Mouse (Mus musculus) MEL (cell line): ENCODE measurements around the gene Slc36a3. TPM values are rescaled to one million over a fixed set of nuclear protein-coding genes. Genes with fewer than 3 reads are reported as not detected.

ENCODE experiments used
- DNase-seq: peaks from one replicate; pipeline ENCODE4 v3.0.0; 2011; ENCODE audit warnings: low read depth, low spot score
- H3K27ac ChIP-seq: 2 replicates; pipeline ENCODE4 v1.5.1; 2012; ENCODE audit warnings: low read depth, mild to moderate bottlenecking, control low read depth, low read length, moderate library complexity; ENCODE audit not compliant: control insufficient read depth
- H3K27me3 ChIP-seq, 2 experiments: fragments of 150-350 bp in 1 of 2; sonication (generic) in 1 of 2; 2 replicates each; pipeline ENCODE4 v1.6.1; 2012; ENCODE audit warnings: low read length in 2 of 2, mild to moderate bottlenecking in 2 of 2, improper control_type of control experiment in 1 of 2, moderate library complexity in 1 of 2; ENCODE audit not compliant: insufficient read depth in 2 of 2, control insufficient read depth in 1 of 2
- H3K36me3 ChIP-seq, 2 experiments: 2 replicates each; pipeline ENCODE4 v1.6.1; 2012 to 2014; ENCODE audit warnings: low read length in 2 of 2, improper control_type of control experiment in 1 of 2, inconsistent platforms in 1 of 2, mild to moderate bottlenecking in 1 of 2; ENCODE audit not compliant: insufficient read depth in 2 of 2, control insufficient read depth in 1 of 2
- H3K4me1 ChIP-seq, 2 experiments: fragments of 150-350 bp in 1 of 2; sonication (generic) in 1 of 2; 2 replicates each; pipeline ENCODE4 v1.6.1; 2012; ENCODE audit warnings: low read length in 2 of 2, improper control_type of control experiment in 1 of 2, mild to moderate bottlenecking in 1 of 2; ENCODE audit not compliant: insufficient read depth in 2 of 2, control insufficient read depth in 1 of 2
- H3K4me3 ChIP-seq, 2 experiments: fragments of 150-350 bp in 1 of 2; sonication (generic) in 1 of 2; 2 replicates each; pipeline ENCODE4 v1.5.1; 2012; ENCODE audit warnings: low read depth in 2 of 2, low read length in 2 of 2, mild to moderate bottlenecking in 2 of 2, moderate library complexity in 2 of 2, control low read depth in 1 of 2, improper control_type of control experiment in 1 of 2; ENCODE audit not compliant: control insufficient read depth in 1 of 2, insufficient read depth in 1 of 2
- H3K79me2 ChIP-seq: 2 replicates; pipeline ENCODE4 v1.6.1; 2012; ENCODE audit warnings: mild to moderate bottlenecking, low read length, moderate library complexity; ENCODE audit not compliant: control insufficient read depth, poor library complexity, insufficient read depth
- H3K9ac ChIP-seq: 2 replicates; pipeline ENCODE4 v1.6.1; 2012; ENCODE audit warnings: low read depth, mild to moderate bottlenecking, control low read depth, low read length, moderate library complexity; ENCODE audit not compliant: control insufficient read depth, poor library complexity, severe bottlenecking
- H3K9me3 ChIP-seq: fragments of 150-350 bp; sonication (generic); replicated peaks from 2 replicates; pipeline ENCODE4 v1.6.1; 2012; ENCODE audit warnings: mild to moderate bottlenecking, low read length, improper control_type of control experiment, moderate library complexity; ENCODE audit not compliant: insufficient read depth
- BHLHE40 ChIP-seq: IDR thresholded peaks from 2 replicates; pipeline ENCODE4 v1.6.1; 2012; ENCODE audit warnings: low read depth, mild to moderate bottlenecking, inconsistent platforms, low read length, improper control_type of control experiment, borderline replicate concordance
- CHD2 ChIP-seq: IDR thresholded peaks from 2 replicates; pipeline ENCODE4 v1.6.1; 2011; ENCODE audit warnings: low read length, improper control_type of control experiment
- CTCF ChIP-seq, 3 experiments: IDR thresholded peaks in 2 of 3; conservative IDR thresholded peaks in 1 of 3; 2 replicates each; pipeline ENCODE4 v1.5.1; 2011 to 2012; ENCODE audit warnings: low read length in 3 of 3, low read depth in 2 of 3, mild to moderate bottlenecking in 2 of 3, improper control_type of control experiment in 1 of 3, inconsistent platforms in 1 of 3, mixed read lengths in 1 of 3, moderate library complexity in 1 of 3; ENCODE audit not compliant: control insufficient read depth in 1 of 3, insufficient read depth in 1 of 3, poor library complexity in 1 of 3, severe bottlenecking in 1 of 3
- EP300 ChIP-seq, 2 experiments: IDR thresholded peaks; 2 replicates each; pipeline ENCODE4 v1.6.1; 2011; ENCODE audit warnings: improper control_type of control experiment in 2 of 2, low read length in 2 of 2, low read depth in 1 of 2, mild to moderate bottlenecking in 1 of 2
- GABPA ChIP-seq: IDR thresholded peaks from 2 replicates; pipeline ENCODE4 v1.6.1; 2012; ENCODE audit warnings: low read depth, mild to moderate bottlenecking, inconsistent platforms, low read length, improper control_type of control experiment, moderate library complexity
- GATA1 ChIP-seq: IDR thresholded peaks from 2 replicates; pipeline ENCODE4 v1.6.1; 2011; ENCODE audit warnings: low read depth, low read length, improper control_type of control experiment
- HCFC1 ChIP-seq: IDR thresholded peaks from 2 replicates; pipeline ENCODE4 v1.6.1; 2012; ENCODE audit warnings: low read depth, mild to moderate bottlenecking, inconsistent platforms, low read length, improper control_type of control experiment, moderate library complexity
- KAT2A ChIP-seq: conservative IDR thresholded peaks from 2 replicates; pipeline ENCODE4 v1.6.1; 2012; ENCODE audit warnings: low read depth, low read length, improper control_type of control experiment, inconsistent platforms
- MEF2A ChIP-seq: IDR thresholded peaks from 2 replicates; pipeline ENCODE4 v1.6.1; 2014; ENCODE audit warnings: low read depth, mild to moderate bottlenecking, inconsistent platforms, low read length, improper control_type of control experiment; ENCODE audit not compliant: poor library complexity, insufficient replicate concordance, severe bottlenecking; ENCODE audit errors: extremely low read depth
- MXI1 ChIP-seq: IDR thresholded peaks from 2 replicates; pipeline ENCODE4 v1.6.1; 2011; ENCODE audit warnings: mild to moderate bottlenecking, low read depth, low read length, improper control_type of control experiment
- MYB ChIP-seq: IDR thresholded peaks from 2 replicates; pipeline ENCODE4 v1.6.1; 2011; ENCODE audit warnings: mild to moderate bottlenecking, low read depth, low read length, improper control_type of control experiment
- MYC ChIP-seq: IDR thresholded peaks from 2 replicates; pipeline ENCODE4 v1.6.1; 2011; ENCODE audit warnings: low read depth, mild to moderate bottlenecking, low read length, improper control_type of control experiment, moderate library complexity
- NELFE ChIP-seq: IDR thresholded peaks from 2 replicates; pipeline ENCODE4 v1.6.1; 2011; ENCODE audit warnings: low read depth, low read length, improper control_type of control experiment
- NRF1 ChIP-seq: IDR thresholded peaks from 2 replicates; pipeline ENCODE4 v1.6.1; 2014; ENCODE audit warnings: low read depth, mild to moderate bottlenecking, inconsistent platforms, low read length, improper control_type of control experiment, moderate library complexity; ENCODE audit not compliant: poor library complexity, insufficient read depth, severe bottlenecking
- POLR2AphosphoS5 ChIP-seq: IDR thresholded peaks from 2 replicates; pipeline ENCODE4 v1.6.1; 2012; ENCODE audit warnings: low read depth, borderline replicate concordance, mild to moderate bottlenecking, inconsistent platforms, low read length, moderate library complexity, mixed read lengths
- RAD21 ChIP-seq: IDR thresholded peaks from 2 replicates; pipeline ENCODE4 v1.6.1; 2011; ENCODE audit warnings: mild to moderate bottlenecking, low read depth, low read length, improper control_type of control experiment
- SIN3A ChIP-seq: IDR thresholded peaks from 2 replicates; pipeline ENCODE4 v1.6.1; 2012; ENCODE audit warnings: low read length, improper control_type of control experiment, inconsistent platforms
- SMC3 ChIP-seq: IDR thresholded peaks from 2 replicates; pipeline ENCODE4 v1.6.1; 2011; ENCODE audit warnings: low read depth, low read length, improper control_type of control experiment
- TAL1 ChIP-seq: IDR thresholded peaks from 2 replicates; pipeline ENCODE4 v1.6.1; 2012; ENCODE audit warnings: mild to moderate bottlenecking, inconsistent platforms, low read length, moderate library complexity, mixed read lengths
- TBP ChIP-seq: IDR thresholded peaks from 2 replicates; pipeline ENCODE4 v1.8.0; 2011; ENCODE audit warnings: low read depth, low read length, improper control_type of control experiment
- UBTF ChIP-seq: IDR thresholded peaks from 2 replicates; pipeline ENCODE4 v1.6.1; 2012; ENCODE audit warnings: low read depth, mild to moderate bottlenecking, inconsistent platforms, low read length, improper control_type of control experiment, moderate library complexity, borderline replicate concordance; ENCODE audit not compliant: insufficient read depth
- USF1 ChIP-seq: IDR thresholded peaks from 2 replicates; pipeline ENCODE4 v1.6.1; 2014; ENCODE audit warnings: low read depth, mild to moderate bottlenecking, inconsistent platforms, low read length, improper control_type of control experiment, moderate library complexity
- USF2 ChIP-seq, 2 experiments: IDR thresholded peaks; 2 replicates each; pipeline ENCODE4 v1.6.1; 2011 to 2012; ENCODE audit warnings: improper control_type of control experiment in 2 of 2, low read length in 2 of 2, borderline replicate concordance in 1 of 2, inconsistent platforms in 1 of 2, low read depth in 1 of 2, mild to moderate bottlenecking in 1 of 2; ENCODE audit not compliant: insufficient read depth in 1 of 2
- ZC3H11A ChIP-seq: IDR thresholded peaks from 2 replicates; pipeline ENCODE4 v1.6.1; 2012; ENCODE audit warnings: low read depth, mild to moderate bottlenecking, inconsistent platforms, low read length, improper control_type of control experiment
- ZNF384 ChIP-seq: IDR thresholded peaks from 2 replicates; pipeline ENCODE4 v1.6.1; 2012; ENCODE audit warnings: low read depth, mild to moderate bottlenecking, inconsistent platforms, low read length, improper control_type of control experiment
- polyA plus RNA-seq, 2 experiments: library from polyadenylated mRNA; stranded (reverse) in 1 of 2; unstranded in 1 of 2; fragments of >175 nt in 1 of 2; fragments of >200 nt in 1 of 2; gene quantifications; 2 replicates each; pipeline versions ENCODE4 v1.2.1 to v1.2.4; 2012; ENCODE audit warnings: low replicate concordance in 2 of 2, low read depth in 1 of 2; ENCODE audit not compliant: insufficient read length in 2 of 2, insufficient read depth in 1 of 2, missing spikeins in 1 of 2
- total RNA-seq: library from RNA; depleted of rRNA; stranded (reverse); fragments of 300-350 nt; gene quantifications from 2 replicates; pipeline ENCODE4 v1.2.3, GENCODE M21; 2012

The Slc36a3 gene
- total and polyA plus RNA-seq, 3 experiments: 0.12 to 0.15 TPM; not detected in 1

- TF ChIP-seq MYB (no peak), EP300 (IDR thresholded peaks at IDR 0.05; ENCODE audit: low read depth in 1 of 2, low read length in 2 of 2) (no peak), RAD21 (peak; percentile 79), CTCF (IDR thresholded peaks at IDR 0.05 in 2 of 3, conservative IDR thresholded peaks at IDR 0.05 in 1 of 3; ENCODE audit: control insufficient read depth in 1 of 3, insufficient read depth in 1 of 3, low read depth in 2 of 3, low read length in 3 of 3, poor library complexity in 1 of 3, severe bottlenecking in 1 of 3) (peak; percentile 87 to 99 (median 98)), NRF1 (no peak), SIN3A (no peak), MXI1 (no peak), TBP (peak; percentile 23; the same call in 1 of the 2 replicates), HCFC1 (no peak), USF1 (no peak), POLR2AphosphoS5 (no peak), NELFE (no peak), SMC3 (peak; percentile 77), BHLHE40 (no peak), CHD2 (no peak), MEF2A (no peak), TAL1 (no peak), UBTF (no peak), KAT2A (no peak), GABPA (no peak), USF2 (IDR thresholded peaks at IDR 0.05; ENCODE audit: borderline replicate concordance in 1 of 2, insufficient read depth in 1 of 2, low read depth in 1 of 2, low read length in 2 of 2) (no peak), GATA1 (peak; percentile 71), MYC (no peak), ZC3H11A (peak; percentile 50), ZNF384 (no peak)
- peak; percentile 91 for DNase-seq
Observed at GRCm38 (mm10) chr11:55162670-55163069, 11.2 kb upstream of the Slc36a3 start.

More at GRCm38 (mm10) chr11:55162670-55163069, 11.2 kb upstream of the Slc36a3 start:
- Histone ChIP-seq H3K4me3 (no peak overlapping the region), H3K36me3 (peaks cover 0 to 2% of the 10 kb centered on the region in 2 experiments; a peak in 1 of 4 replicates), H3K79me2 (no peaks in the 10 kb centered on the region), H3K9me3 (no peaks in the 10 kb centered on the region), H3K27ac (no peak overlapping the region), H3K9ac (no peak overlapping the region), H3K4me1 (peaks cover 0 to 9% of the 10 kb centered on the region in 2 experiments; a peak in 2 of 4 replicates), H3K27me3 (peaks cover 3 to 6% of the 10 kb centered on the region in 2 experiments; a peak in 2 of 4 replicates)
